Comparison of ENCODE assay signal across 18 mouse cellular contexts in genomic region chr4:98050003-98050620, GRCm38 (mm10).
DNase-seq lines count a peak whose midpoint lies in the region; ATAC-seq and TF ChIP-seq lines count a peak whose summit lies in the region.
"Had no signal": no experiment of that assay in that cellular context is flagged by ENCODE, and none has a peak within 500 bp of the region (broad histone marks: within the 10 kb centered on the region; RNA-seq: fewer than 3 reads in every experiment).

No protein-coding gene starts in this region.

- DNase-seq in hindbrain, embryonic 11.5 days (ENCODE audit: low spot score), result peak; percentile 17
- no peak for DNase-seq in hindbrain, postnatal 0 days (ENCODE audit: low spot score)
- DNase-seq in brain, embryonic 14.5 days (ENCODE audit: low read depth), result peak; percentile 50
- DNase-seq in adrenal gland, postnatal 25 days, result no peak
- DNase-seq: adrenal gland, adult 8-10 months; cerebellum, adult 2 months; lung, postnatal 14 days; thymus, postnatal 25 days had no signal

- no peak overlapping the region for H3K27ac ChIP-seq in hindbrain, embryonic 11.5 days (ENCODE audit: low read depth, low read length)
- H3K27ac ChIP-seq in hindbrain, postnatal 0 days, result no peak overlapping the region
- peak overlapping the region; percentile 4; the same call in 1 of the 2 replicates for H3K27ac ChIP-seq in hindbrain, embryonic 15.5 days (replicated peaks)
- H3K27ac ChIP-seq in neural tube, embryonic 14.5 days (ENCODE audit: low read depth, low read length), result no peak overlapping the region
- no peak overlapping the region for H3K27ac ChIP-seq in heart, embryonic 11.5 days (ENCODE audit: low read depth, low read length)
- H3K27ac ChIP-seq: embryonic facial prominence, embryonic 12.5 days; layer of hippocampus, adult 2 months; limb, embryonic 15.5 days had no signal

- no peak overlapping the region for H3K4me2 ChIP-seq in hindbrain, embryonic 11.5 days (replicated peaks; ENCODE audit: low read depth, low read length)
- no peak overlapping the region for H3K4me2 ChIP-seq in hindbrain, postnatal 0 days (ENCODE audit: low read depth, low read length)
- H3K4me2 ChIP-seq in hindbrain, embryonic 15.5 days, result no peak overlapping the region
- H3K4me2 ChIP-seq in neural tube, embryonic 14.5 days (ENCODE audit: low read depth, low read length), result no peak overlapping the region
- H3K4me2 ChIP-seq in heart, embryonic 11.5 days, result no peak overlapping the region
- H3K4me2 ChIP-seq: embryonic facial prominence, embryonic 12.5 days; limb, embryonic 15.5 days had no signal

- no peak for TF ChIP-seq POLR2A in brain, embryonic 14.5 days (IDR thresholded peaks at IDR 0.05; ENCODE audit: borderline replicate concordance, extremely low read depth, insufficient read depth, insufficient read length, poor library complexity, severe bottlenecking)

- no peaks in the 10 kb centered on the region for H3K9me3 ChIP-seq in hindbrain, embryonic 11.5 days (ENCODE audit: control insufficient read depth, low read length)
- no peaks in the 10 kb centered on the region for H3K9me3 ChIP-seq in hindbrain, postnatal 0 days (ENCODE audit: low read length)
- H3K9me3 ChIP-seq in hindbrain, embryonic 15.5 days, result no peaks in the 10 kb centered on the region
- no peaks in the 10 kb centered on the region for H3K9me3 ChIP-seq in neural tube, embryonic 14.5 days (ENCODE audit: control insufficient read depth, low read length)
- H3K9me3 ChIP-seq in heart, embryonic 11.5 days (replicated peaks; ENCODE audit: control insufficient read depth, low read length), result no peaks in the 10 kb centered on the region
- H3K9me3 ChIP-seq: embryonic facial prominence, embryonic 12.5 days; limb, embryonic 15.5 days; midbrain, embryonic 10.5 days had no signal

- no peaks in the 10 kb centered on the region for H3K4me1 ChIP-seq in hindbrain, embryonic 11.5 days (replicated peaks; ENCODE audit: control insufficient read depth, insufficient read depth, low read length)
- 0 out of 2 replicates have a peak, but pooled peaks cover 5% of the 10 kb centered on the region for H3K4me1 ChIP-seq in hindbrain, postnatal 0 days (ENCODE audit: insufficient read depth, low read length)
- H3K4me1 ChIP-seq in hindbrain, embryonic 15.5 days (replicated peaks), result peaks cover 22% of the 10 kb centered on the region
- H3K4me1 ChIP-seq in neural tube, embryonic 14.5 days (ENCODE audit: control insufficient read depth, insufficient read depth, low read length), result peaks cover 7% of the 10 kb centered on the region
- H3K4me1 ChIP-seq in heart, embryonic 11.5 days (ENCODE audit: control insufficient read depth, insufficient read depth, low read length), result no peaks in the 10 kb centered on the region

- TF ChIP-seq CTCF in hindbrain, postnatal 0 days (IDR thresholded peaks at IDR 0.05; ENCODE audit: low read depth), result no peak
- TF ChIP-seq CTCF in brain, embryonic 14.5 days (IDR thresholded peaks at IDR 0.05; ENCODE audit: borderline replicate concordance, extremely low read depth, insufficient read depth, insufficient read length), result no peak

- no peaks in the 10 kb centered on the region for H3K36me3 ChIP-seq in hindbrain, embryonic 11.5 days (ENCODE audit: control insufficient read depth, insufficient read depth, low read length)
- no peaks in the 10 kb centered on the region for H3K36me3 ChIP-seq in hindbrain, postnatal 0 days (ENCODE audit: insufficient read depth, low read length)
- H3K36me3 ChIP-seq in hindbrain, embryonic 15.5 days, result no peaks in the 10 kb centered on the region
- no peaks in the 10 kb centered on the region for H3K36me3 ChIP-seq in neural tube, embryonic 14.5 days (ENCODE audit: control insufficient read depth, insufficient read depth, low read length)
- H3K36me3 ChIP-seq in heart, embryonic 11.5 days (ENCODE audit: control insufficient read depth, insufficient read depth, low read length), result peaks cover 3% of the 10 kb centered on the region; the same call in 1 of the 2 replicates
- H3K36me3 ChIP-seq: embryonic facial prominence, embryonic 12.5 days; midbrain, embryonic 10.5 days had no signal

- H3K4me3 ChIP-seq in hindbrain, embryonic 11.5 days (ENCODE audit: low read depth, low read length), result no peak overlapping the region
- H3K4me3 ChIP-seq in hindbrain, postnatal 0 days (ENCODE audit: low read length), result no peak overlapping the region
- no peak overlapping the region for H3K4me3 ChIP-seq in hindbrain, embryonic 15.5 days
- no peak overlapping the region for H3K4me3 ChIP-seq in neural tube, embryonic 14.5 days (ENCODE audit: low read depth, low read length)
- H3K4me3 ChIP-seq in heart, embryonic 11.5 days (ENCODE audit: low read depth, low read length), result no peak overlapping the region
- H3K4me3 ChIP-seq: embryonic facial prominence, embryonic 12.5 days; layer of hippocampus, adult 2 months; limb, embryonic 15.5 days; midbrain, embryonic 10.5 days had no signal

- H3K27me3 ChIP-seq in hindbrain, embryonic 11.5 days (ENCODE audit: control insufficient read depth, insufficient read depth, low read length), result no peaks in the 10 kb centered on the region
- no peaks in the 10 kb centered on the region for H3K27me3 ChIP-seq in hindbrain, postnatal 0 days (ENCODE audit: insufficient read depth, low read length)
- H3K27me3 ChIP-seq in hindbrain, embryonic 15.5 days, result no peaks in the 10 kb centered on the region
- H3K27me3 ChIP-seq in neural tube, embryonic 14.5 days (ENCODE audit: control insufficient read depth, insufficient read depth, low read length), result no peaks in the 10 kb centered on the region
- H3K27me3 ChIP-seq in heart, embryonic 11.5 days (ENCODE audit: control insufficient read depth, insufficient read depth, low read length), result no peaks in the 10 kb centered on the region
- H3K27me3 ChIP-seq: CH12.LX; embryonic facial prominence, embryonic 12.5 days; limb, embryonic 15.5 days had no signal

- ATAC-seq in hindbrain, embryonic 11.5 days (ENCODE audit: low FRiP score), result 0 out of 2 replicates have a peak, but pooled peaks have one; percentile 25
- no peak for ATAC-seq in hindbrain, postnatal 0 days
- no peak for ATAC-seq in hindbrain, embryonic 15.5 days (ENCODE audit: low FRiP score, low read depth)
- ATAC-seq in neural tube, embryonic 14.5 days (ENCODE audit: low read depth), result peak; percentile 67
- ATAC-seq in heart, embryonic 11.5 days (replicated peaks; ENCODE audit: insufficient number of reproducible peaks, low FRiP score, low TSS enrichment), result no peak
- ATAC-seq: forebrain, embryonic 16.5 days; inflammation-experienced regulatory T-cells, adult 6 months had no signal

- no peak overlapping the region for H3K9ac ChIP-seq in hindbrain, embryonic 11.5 days (ENCODE audit: low read depth, low read length)
- no peak overlapping the region for H3K9ac ChIP-seq in hindbrain, postnatal 0 days (replicated peaks; ENCODE audit: low read length)
- H3K9ac ChIP-seq in hindbrain, embryonic 15.5 days, result no peak overlapping the region
- no peak overlapping the region for H3K9ac ChIP-seq in neural tube, embryonic 14.5 days (replicated peaks; ENCODE audit: low read depth, low read length)
- H3K9ac ChIP-seq in heart, embryonic 11.5 days (ENCODE audit: low read depth, low read length), result no peak overlapping the region
- H3K9ac ChIP-seq: embryonic facial prominence, embryonic 12.5 days; limb, embryonic 15.5 days had no signal

- 78% methylated on average over 8 of the region's 8 CpGs for WGBS in hindbrain, embryonic 11.5 days
- 67% methylated on average over 8 of the region's 8 CpGs for WGBS in hindbrain, postnatal 0 days
- WGBS in hindbrain, embryonic 15.5 days, result 60% methylated on average over 8 of the region's 8 CpGs
- 55% methylated on average over 8 of the region's 8 CpGs for WGBS in neural tube, embryonic 14.5 days
- 80% methylated on average over 8 of the region's 8 CpGs for WGBS in heart, embryonic 11.5 days (ENCODE audit: insufficient replicate concordance)

Comparison
In these comparisons a context has a peak if more than half of its experiments do, and no peak if none do; other contexts are left out.
1. ATAC-seq: peak in hindbrain, embryonic 11.5 days (single experiment) and neural tube, embryonic 14.5 days (single experiment); none in hindbrain, postnatal 0 days (single experiment), hindbrain, embryonic 15.5 days (single experiment) and heart, embryonic 11.5 days (single experiment).
2. DNase-seq: peak in hindbrain, embryonic 11.5 days (single experiment) and brain, embryonic 14.5 days (single experiment); none in hindbrain, postnatal 0 days (single experiment) and adrenal gland, postnatal 25 days (single experiment).